Mouse (Mus musculus) midbrain, embryonic 13.5 days (tissue): ENCODE data around the gene Zbtb8b. TPM values are rescaled to one million over a fixed set of nuclear protein-coding genes. Genes with fewer than 3 reads are reported as not detected.
"Not testable (repeated sequence)": the region's sequence is repeated elsewhere in the genome, so short reads cannot be mapped to it uniquely, and the experiment has no call there.

ENCODE experiments used
- ATAC-seq: fragments of 200-750 bp; cut with Nextera tagmentation; 2 replicates; pipeline ENCODE4 v1.8.0; 2017; ENCODE audit warnings: mild to moderate bottlenecking, moderate TSS enrichment, moderate library complexity
- H3K27ac ChIP-seq: fragments of 300-500 bp; sonication (generic); 2 replicates; pipeline ENCODE4 v1.5.1; 2015; ENCODE audit warnings: inconsistent platforms, mild to moderate bottlenecking, moderate library complexity
- H3K27me3 ChIP-seq: fragments of 300-500 bp; sonication (generic); 2 replicates; pipeline ENCODE4 v1.6.1; 2015; ENCODE audit warnings: mild to moderate bottlenecking, inconsistent platforms
- H3K36me3 ChIP-seq: fragments of 300-500 bp; sonication (generic); 2 replicates; pipeline ENCODE4 v1.6.1; 2015; ENCODE audit warnings: mild to moderate bottlenecking, inconsistent platforms
- H3K4me1 ChIP-seq: fragments of 300-500 bp; sonication (generic); replicated peaks from 2 replicates; pipeline ENCODE4 v1.6.1; 2015; ENCODE audit warnings: inconsistent platforms
- H3K4me2 ChIP-seq: fragments of 300-500 bp; sonication (generic); replicated peaks from 2 replicates; pipeline ENCODE4 v1.6.1; 2015; ENCODE audit warnings: moderate library complexity, mild to moderate bottlenecking, inconsistent platforms
- H3K4me3 ChIP-seq: fragments of 300-500 bp; sonication (generic); replicated peaks from 2 replicates; pipeline ENCODE4 v1.5.1; 2015; ENCODE audit warnings: mild to moderate bottlenecking, inconsistent platforms
- H3K9ac ChIP-seq: fragments of 300-500 bp; sonication (generic); replicated peaks from 2 replicates; pipeline ENCODE4 v1.6.1; 2015; ENCODE audit warnings: mild to moderate bottlenecking, inconsistent platforms
- H3K9me3 ChIP-seq: fragments of 300-500 bp; sonication (generic); 2 replicates; pipeline ENCODE4 v1.6.1; 2016; ENCODE audit warnings: mild to moderate bottlenecking, inconsistent platforms
- WGBS: fragments of 180-500 bp; shearing (Covaris S2); methylation state at CpG from one replicate; pipeline ENCODE4 v1.1.7; 2015; 5-methylcytosine and 5-hydroxymethylcytosine counted together
- polyA plus RNA-seq: library from polyadenylated mRNA; unstranded; fragments of >200 nt; fragmentation: Nextera tagmentation; extraction: Ambion mirVana; gene quantifications from 2 replicates; pipeline ENCODE4 v1.2.1, GENCODE M21; 2015

Gene Zbtb8b
- polyA plus RNA-seq = 12.0 TPM in 2 replicates

- no peak within 1 kb of the TSS for H3K27ac ChIP-seq
- H3K4me3 ChIP-seq = peak within 1 kb of the TSS; percentile 62
- peak within 1 kb of the TSS; percentile 77 for H3K9ac ChIP-seq
- 1% methylated on average over 33 of the region's 33 CpGs for WGBS
- peaks cover 42% of the 10 kb centered on the region for H3K27me3 ChIP-seq
- no peaks in the 10 kb centered on the region for H3K9me3 ChIP-seq
- peak; percentile 100 for ATAC-seq
- peaks cover 6% of the 10 kb centered on the region; the same call in 1 of the 2 replicates for H3K4me1 ChIP-seq
- H3K4me2 ChIP-seq = peak within 1 kb of the TSS; percentile 68
- no peaks in the 10 kb centered on the region for H3K36me3 ChIP-seq
These were observed at the start of gene Zbtb8b for GRCm38 (mm10) chr4:129440340-129441063. Gene Zbtb8b, minus strand, starts transcription at chr4:129440853.

GRCm38 (mm10) chr4:129481090-129481489 lies 40.4 kb upstream of the Zbtb8b start:
- no peak overlapping the region for H3K9ac ChIP-seq
- no peak for ATAC-seq
- H3K27ac ChIP-seq = no peak overlapping the region
- H3K27me3 ChIP-seq = no peaks in the 10 kb centered on the region
- no peaks in the 10 kb centered on the region for H3K9me3 ChIP-seq
- WGBS = 90% methylated on average over 1 of the region's 1 CpGs
- no peak overlapping the region for H3K4me2 ChIP-seq
- H3K36me3 ChIP-seq = peaks cover 93% of the 10 kb centered on the region
- H3K4me1 ChIP-seq = no peaks in the 10 kb centered on the region
- H3K4me3 ChIP-seq = no peak overlapping the region

- Histone ChIP-seq H3K9ac (no peak overlapping the region), H3K27ac (no peak overlapping the region), H3K36me3 (peaks cover 92% of the 10 kb centered on the region), H3K4me2 (no peak overlapping the region), H3K4me1 (no peaks in the 10 kb centered on the region), H3K27me3 (no peaks in the 10 kb centered on the region), H3K9me3 (no peaks in the 10 kb centered on the region), H3K4me3 (no peak overlapping the region)
- no peak for ATAC-seq
- WGBS = 89% methylated on average over 3 of the region's 3 CpGs
These were observed 39.2 kb upstream of the Zbtb8b start for GRCm38 (mm10) chr4:129479863-129480262.

- Histone ChIP-seq H3K4me1 (no peaks in the 10 kb centered on the region), H3K9me3 (no peaks in the 10 kb centered on the region), H3K36me3 (peaks cover 91% of the 10 kb centered on the region), H3K4me2 (no peak overlapping the region), H3K4me3 (no peak overlapping the region), H3K9ac (no peak overlapping the region), H3K27ac (no peak overlapping the region), H3K27me3 (no peaks in the 10 kb centered on the region)
- ATAC-seq = no peak
- 91% methylated on average over 11 of the region's 11 CpGs for WGBS
These were observed 35.4 kb upstream of the Zbtb8b start for GRCm38 (mm10) chr4:129476047-129476446.

GRCm38 (mm10) chr4:129464286-129464815 lies 23.7 kb upstream of the Zbtb8b start:
- WGBS = 84% methylated on average over 4 of the region's 4 CpGs
- peaks cover 13% of the 10 kb centered on the region for H3K4me1 ChIP-seq
- no peak overlapping the region for H3K4me2 ChIP-seq
- H3K9me3 ChIP-seq = no peaks in the 10 kb centered on the region
- H3K9ac ChIP-seq = no peak overlapping the region
- peaks cover 58% of the 10 kb centered on the region for H3K36me3 ChIP-seq
- no peak overlapping the region for H3K27ac ChIP-seq
- no peaks in the 10 kb centered on the region for H3K27me3 ChIP-seq
- no peak for ATAC-seq
- H3K4me3 ChIP-seq = no peak overlapping the region

- H3K4me2 ChIP-seq = no peak overlapping the region
- H3K4me1 ChIP-seq = peaks cover 13% of the 10 kb centered on the region
- 90% methylated on average over 24 of the region's 24 CpGs for WGBS
- peaks cover 48% of the 10 kb centered on the region for H3K36me3 ChIP-seq
- no peaks in the 10 kb centered on the region for H3K9me3 ChIP-seq
- H3K4me3 ChIP-seq = no peak overlapping the region
- no peak overlapping the region for H3K9ac ChIP-seq
- no peak for ATAC-seq
- H3K27ac ChIP-seq = no peak overlapping the region
- no peaks in the 10 kb centered on the region for H3K27me3 ChIP-seq
These were observed 22.7 kb upstream of the Zbtb8b start for GRCm38 (mm10) chr4:129463097-129464059.

GRCm38 (mm10) chr4:129462118-129462517 lies 21.5 kb upstream of the Zbtb8b start:
- Histone ChIP-seq H3K4me1 (peaks cover 13% of the 10 kb centered on the region), H3K27ac (peak overlapping the region; percentile 65; the same call in 1 of the 2 replicates), H3K27me3 (no peaks in the 10 kb centered on the region), H3K9me3 (no peaks in the 10 kb centered on the region), H3K36me3 (peaks cover 36% of the 10 kb centered on the region), H3K4me3 (peak overlapping the region; percentile 79), H3K9ac (peak overlapping the region; percentile 86), H3K4me2 (peak overlapping the region; percentile 86)
- ATAC-seq = no peak
- WGBS = 41% methylated on average over 3 of the region's 3 CpGs

GRCm38 (mm10) chr4:129461183-129461960 lies 20.7 kb upstream of the Zbtb8b start, which contains the start of gene Bsdc1:
Gene Bsdc1, plus strand, starts transcription at chr4:129461581.
- H3K9ac ChIP-seq = peak within 1 kb of the TSS; percentile 86
- under 1% methylated on average over 46 of the region's 46 CpGs for WGBS
- ATAC-seq = peak; percentile 99

GRCm38 (mm10) chr4:129460827-129461182 lies 20.2 kb upstream of the Zbtb8b start:
- Histone ChIP-seq H3K4me2 (peak overlapping the region; percentile 74), H3K9ac (peak overlapping the region; percentile 77), H3K9me3 (no peaks in the 10 kb centered on the region), H3K36me3 (peaks cover 23% of the 10 kb centered on the region), H3K4me1 (peaks cover 13% of the 10 kb centered on the region), H3K27ac (peak overlapping the region; percentile 92), H3K27me3 (no peaks in the 10 kb centered on the region), H3K4me3 (peak overlapping the region; percentile 79)
- 1% methylated on average over 4 of the region's 4 CpGs for WGBS
- peak; percentile 63 for ATAC-seq

More at GRCm38 (mm10) chr4:129461183-129461960, 20.7 kb upstream of the Zbtb8b start, which contains the start of gene Bsdc1:
- Histone ChIP-seq H3K4me2 (peak within 1 kb of the TSS; percentile 86), H3K4me1 (peaks cover 13% of the 10 kb centered on the region), H3K4me3 (peak within 1 kb of the TSS; percentile 79), H3K9me3 (no peaks in the 10 kb centered on the region), H3K27ac (peak within 1 kb of the TSS; percentile 92), H3K27me3 (no peaks in the 10 kb centered on the region), H3K36me3 (peaks cover 28% of the 10 kb centered on the region)

GRCm38 (mm10) chr4:129459726-129460125 lies 19.1 kb upstream of the Zbtb8b start:
- Histone ChIP-seq H3K27me3 (no peaks in the 10 kb centered on the region), H3K4me2 (no peak overlapping the region), H3K4me1 (peaks cover 13% of the 10 kb centered on the region), H3K9me3 (no peaks in the 10 kb centered on the region), H3K27ac (no peak overlapping the region), H3K36me3 (peaks cover 12% of the 10 kb centered on the region), H3K9ac (no peak overlapping the region), H3K4me3 (no peak overlapping the region)
- ATAC-seq = no peak
- WGBS = 94% methylated on average over 3 of the region's 3 CpGs

GRCm38 (mm10) chr4:129457311-129457710 lies 16.7 kb upstream of the Zbtb8b start:
- 67% methylated on average over 2 of the region's 2 CpGs for WGBS
- H3K9ac ChIP-seq, H3K36me3 ChIP-seq, H3K27me3 ChIP-seq, H3K27ac ChIP-seq, H3K4me1 ChIP-seq, ATAC-seq, H3K9me3 ChIP-seq, H3K4me2 ChIP-seq, H3K4me3 ChIP-seq: not testable (repeated sequence)
